Mouse (Mus musculus) kidney, embryonic 14.5 days (tissue): Measurements from ENCODE around the gene Pcbp2. TPM values are rescaled to one million over a fixed set of nuclear protein-coding genes. Genes with fewer than 3 reads are reported as not detected.

ENCODE experiments used
- ATAC-seq: fragments of 200-750 bp; cut with Nextera tagmentation; 2 replicates; pipeline ENCODE4 v1.8.0; 2017; ENCODE audit warnings: moderate number of reproducible peaks, mild to moderate bottlenecking, moderate TSS enrichment, moderate library complexity; ENCODE audit not compliant: low FRiP score, low TSS enrichment
- H3K27ac ChIP-seq: fragments of 300-500 bp; sonication (generic); 2 replicates; pipeline ENCODE4 v1.5.1; 2014; ENCODE audit warnings: low read depth, mild to moderate bottlenecking, low read length, moderate library complexity, mixed read lengths
- H3K27me3 ChIP-seq: fragments of 300-500 bp; sonication (generic); 2 replicates; pipeline ENCODE4 v1.6.1; 2014; ENCODE audit warnings: mild to moderate bottlenecking, low read length; ENCODE audit not compliant: control insufficient read depth, insufficient read depth
- H3K36me3 ChIP-seq: fragments of 300-500 bp; sonication (generic); 2 replicates; pipeline ENCODE4 v1.6.1; 2014; ENCODE audit warnings: low read length, mixed read lengths; ENCODE audit not compliant: control insufficient read depth, insufficient read depth
- H3K4me1 ChIP-seq: fragments of 300-500 bp; sonication (generic); 2 replicates; pipeline ENCODE4 v1.6.1; 2014; ENCODE audit warnings: low read length, mixed read lengths; ENCODE audit not compliant: control insufficient read depth, insufficient read depth
- H3K4me2 ChIP-seq: fragments of 300-500 bp; sonication (generic); replicated peaks from 2 replicates; pipeline ENCODE4 v1.6.1; 2014; ENCODE audit warnings: low read depth, mild to moderate bottlenecking, low read length
- H3K4me3 ChIP-seq: fragments of 300-500 bp; sonication (generic); 2 replicates; pipeline ENCODE4 v1.5.1; 2014; ENCODE audit warnings: mild to moderate bottlenecking, low read length
- H3K9ac ChIP-seq: fragments of 300-500 bp; sonication (generic); 2 replicates; pipeline ENCODE4 v1.6.1; 2014; ENCODE audit warnings: low read depth, mild to moderate bottlenecking, low read length, moderate library complexity
- H3K9me3 ChIP-seq: fragments of 300-500 bp; sonication (generic); 2 replicates; pipeline ENCODE4 v1.6.1; 2016; ENCODE audit warnings: low read length; ENCODE audit not compliant: control insufficient read depth
- WGBS: fragments of 180-500 bp; shearing (Covaris S2); extraction: QIAGEN DNeasy Blood & Tissue Kit; methylation state at CpG from one replicate; pipeline ENCODE4 v1.1.7; 2014; 5-methylcytosine and 5-hydroxymethylcytosine counted together
- polyA plus RNA-seq: library from polyadenylated mRNA; unstranded; fragments of >200 nt; fragmentation: Nextera tagmentation; extraction: Ambion mirVana; gene quantifications from 2 replicates; pipeline ENCODE4 v1.2.1, GENCODE M21; 2014

Gene Pcbp2
- polyA plus RNA-seq, 1 experiment from 2014 or later: 305 TPM

- Histone ChIP-seq H3K36me3 (peaks cover 80% of the 10 kb centered on the region), H3K27me3 (no peaks in the 10 kb centered on the region), H3K4me2 (no peak overlapping the region), H3K4me1 (no peaks in the 10 kb centered on the region), H3K27ac (no peak overlapping the region), H3K9me3 (no peaks in the 10 kb centered on the region), H3K4me3 (no peak overlapping the region), H3K9ac (no peak overlapping the region)
- 90% methylated on average over 3 of the region's 3 CpGs for WGBS
- ATAC-seq: no peak
Measured at GRCm38 (mm10) chr15:102532106-102532900, 62.0 kb downstream of the Pcbp2 start.

GRCm38 (mm10) chr15:102533926-102534325 is 63.6 kb downstream of the Pcbp2 start:
- Histone ChIP-seq H3K9me3 (no peaks in the 10 kb centered on the region), H3K27me3 (no peaks in the 10 kb centered on the region), H3K9ac (no peak overlapping the region), H3K36me3 (peaks cover 73% of the 10 kb centered on the region), H3K4me3 (no peak overlapping the region), H3K27ac (no peak overlapping the region), H3K4me2 (no peak overlapping the region), H3K4me1 (no peaks in the 10 kb centered on the region)
- WGBS: 91% methylated on average over 7 of the region's 7 CpGs
- ATAC-seq: no peak

GRCm38 (mm10) chr15:102544801-102545200 is 74.5 kb downstream of the Pcbp2 start:
- no peaks in the 10 kb centered on the region for H3K27me3 ChIP-seq
- H3K9ac ChIP-seq: no peak overlapping the region
- no peak overlapping the region for H3K4me2 ChIP-seq
- 91% methylated on average over 4 of the region's 4 CpGs for WGBS
- H3K4me3 ChIP-seq: no peak overlapping the region
- no peaks in the 10 kb centered on the region for H3K4me1 ChIP-seq
- no peaks in the 10 kb centered on the region for H3K9me3 ChIP-seq
- no peak overlapping the region for H3K27ac ChIP-seq
- peaks cover 52% of the 10 kb centered on the region for H3K36me3 ChIP-seq
- ATAC-seq: no peak

- 90% methylated on average over 3 of the region's 3 CpGs for WGBS
Measured at GRCm38 (mm10) chr15:102546246-102546645, 75.9 kb downstream of the Pcbp2 start.

GRCm38 (mm10) chr15:102546677-102547427 is 76.5 kb downstream of the Pcbp2 start:
- no peak for ATAC-seq
- no peaks in the 10 kb centered on the region for H3K9me3 ChIP-seq
- no peak overlapping the region for H3K9ac ChIP-seq
- no peak overlapping the region for H3K27ac ChIP-seq
- H3K27me3 ChIP-seq: no peaks in the 10 kb centered on the region
- 88% methylated on average over 3 of the region's 3 CpGs for WGBS
- H3K4me1 ChIP-seq: no peaks in the 10 kb centered on the region
- no peak overlapping the region for H3K4me3 ChIP-seq
- no peak overlapping the region for H3K4me2 ChIP-seq
- peaks cover 48% of the 10 kb centered on the region for H3K36me3 ChIP-seq

More at GRCm38 (mm10) chr15:102546246-102546645, 75.9 kb downstream of the Pcbp2 start:
- Histone ChIP-seq H3K4me1 (no peaks in the 10 kb centered on the region), H3K36me3 (peaks cover 42% of the 10 kb centered on the region), H3K9me3 (no peaks in the 10 kb centered on the region), H3K4me3 (no peak overlapping the region), H3K9ac (no peak overlapping the region), H3K4me2 (no peak overlapping the region), H3K27me3 (no peaks in the 10 kb centered on the region), H3K27ac (no peak overlapping the region)
- ATAC-seq: no peak

GRCm38 (mm10) chr15:102547478-102547877 is 77.1 kb downstream of the Pcbp2 start:
- H3K36me3 ChIP-seq: peaks cover 50% of the 10 kb centered on the region
- H3K4me2 ChIP-seq: no peak overlapping the region
- H3K27me3 ChIP-seq: no peaks in the 10 kb centered on the region
- ATAC-seq: no peak
- 90% methylated on average over 3 of the region's 3 CpGs for WGBS
- H3K9me3 ChIP-seq: no peaks in the 10 kb centered on the region
- no peak overlapping the region for H3K27ac ChIP-seq
- H3K9ac ChIP-seq: no peak overlapping the region
- no peaks in the 10 kb centered on the region for H3K4me1 ChIP-seq
- no peak overlapping the region for H3K4me3 ChIP-seq

Other genes starting within 250 kb of the Pcbp2 start
- gene Itgb7, start 238.6 kb upstream of the Pcbp2 start, polyA plus RNA-seq: 1.1 and 1.7 TPM in 2 replicates
- 17.9 and 23.9 TPM in 2 replicates for gene Rarg, start 213.0 kb upstream of the Pcbp2 start, polyA plus RNA-seq
- 0.37 and 0.84 TPM in 2 replicates for gene Gm9918, start 200.0 kb upstream of the Pcbp2 start, polyA plus RNA-seq
- 53.7 and 65.3 TPM in 2 replicates for gene Mfsd5, start 191.1 kb upstream of the Pcbp2 start, polyA plus RNA-seq
- gene Espl1, start 174.3 kb upstream of the Pcbp2 start, polyA plus RNA-seq: 33.6 and 35.2 TPM in 2 replicates
- gene Pfdn5, start 144.4 kb upstream of the Pcbp2 start, polyA plus RNA-seq: 481 and 576 TPM in 2 replicates
- 117 and 129 TPM in 2 replicates for gene Myg1, start 138.8 kb upstream of the Pcbp2 start, polyA plus RNA-seq
- 73.3 and 84.7 TPM in 2 replicates for gene Aaas, start 119.8 kb upstream of the Pcbp2 start, polyA plus RNA-seq
- 1.0 and 2.0 TPM in 2 replicates for gene Sp7, start 103.4 kb upstream of the Pcbp2 start, polyA plus RNA-seq
- gene Sp1, start 64.4 kb upstream of the Pcbp2 start, polyA plus RNA-seq: 16.5 and 16.8 TPM in 2 replicates
- 0.51 and 0.95 TPM in 2 replicates for gene Amhr2, start 25.2 kb upstream of the Pcbp2 start, polyA plus RNA-seq
- 87.7 and 92.6 TPM in 2 replicates for gene Prr13, start 11.5 kb upstream of the Pcbp2 start, polyA plus RNA-seq
- gene Gm10337, start 33.2 kb downstream of the Pcbp2 start, polyA plus RNA-seq: not detected in 2 replicates
- 12.2 and 14.8 TPM in 2 replicates for gene Map3k12, start 46.5 kb downstream of the Pcbp2 start, polyA plus RNA-seq
- 80.4 and 89.1 TPM in 2 replicates for gene Tarbp2, start 47.7 kb downstream of the Pcbp2 start, polyA plus RNA-seq
- gene Npff, start 54.4 kb downstream of the Pcbp2 start, polyA plus RNA-seq: 2.7 and 3.5 TPM in 2 replicates
- 0.79 TPM in 1 of 2 replicates, not detected in the other for gene Gm28047, start 154.5 kb downstream of the Pcbp2 start, polyA plus RNA-seq
- gene Atf7, start 154.9 kb downstream of the Pcbp2 start, polyA plus RNA-seq: 30.5 and 36.8 TPM in 2 replicates
- gene Atp5g2, start 201.8 kb downstream of the Pcbp2 start, polyA plus RNA-seq: 90.0 and 124 TPM in 2 replicates